Mouse (Mus musculus): ENCODE measurements around the gene Trim71. TPM values are rescaled to one million over a fixed set of nuclear protein-coding genes. Genes with fewer than 3 reads are reported as not detected.

The Trim71 gene
- total and polyA plus RNA-seq, 2 experiments, result not detected

DNA sequence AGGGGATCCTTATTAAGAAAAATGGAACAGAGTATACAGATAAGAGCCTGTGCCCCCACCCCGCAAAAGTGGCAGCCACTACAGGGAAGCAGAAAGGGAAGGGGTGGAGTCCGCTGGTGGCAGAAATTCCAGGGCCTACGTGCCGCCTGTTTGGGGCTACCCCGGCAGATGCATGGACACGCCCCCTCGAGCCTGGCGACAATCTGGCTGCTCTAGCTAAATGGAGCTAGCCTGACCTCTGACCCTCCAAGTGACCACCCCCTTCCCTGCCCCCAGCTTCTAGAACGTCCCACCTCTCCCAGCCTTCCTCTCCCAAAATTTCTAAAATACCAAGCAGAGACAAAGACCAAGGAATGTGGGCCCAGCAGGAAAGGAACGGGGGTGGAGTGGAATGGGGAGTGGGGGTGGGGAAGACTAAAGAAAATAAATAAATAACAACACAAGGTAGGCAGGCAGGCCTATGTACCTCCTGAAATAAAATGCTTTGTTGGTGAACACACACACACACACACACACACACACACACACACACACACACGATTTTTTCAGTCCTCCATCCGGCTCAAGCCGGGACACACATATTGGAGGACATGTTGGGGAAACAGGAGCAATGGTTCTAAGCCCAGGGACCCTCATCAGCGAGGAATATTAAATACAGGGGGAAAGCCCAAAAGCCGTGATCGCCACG lies 36.0 kb downstream of the Trim71 start:
- no peak for DNase-seq (ENCODE audit: extremely low read depth, low read depth, low spot score)
- Histone ChIP-seq H3K4me1 (ENCODE audit: control insufficient read depth, insufficient read depth, low read length) (0 out of 2 replicates have a peak, but pooled peaks cover 4% of the 10 kb centered on the region), H3K27ac (replicated peaks; ENCODE audit: insufficient read depth, low read depth, low read length) (no peak overlapping the region), H3K4me3 (ENCODE audit: insufficient read depth, low read depth, low read length) (no peak overlapping the region), H3K9ac (ENCODE audit: low read depth, low read length) (no peak overlapping the region), H3K27me3 (ENCODE audit: control insufficient read depth, insufficient read depth, low read length) (no peaks in the 10 kb centered on the region), H3K36me3 (ENCODE audit: control insufficient read depth, insufficient read depth, low read length) (no peaks in the 10 kb centered on the region), H3K79me2 (ENCODE audit: control insufficient read depth, insufficient read depth, low read length) (no peaks in the 10 kb centered on the region)
- no peak for TF ChIP-seq CTCF (IDR thresholded peaks at IDR 0.05; ENCODE audit: low read depth, low read length)
- TF ChIP-seq POLR2A (IDR thresholded peaks at IDR 0.05; ENCODE audit: extremely low read depth, insufficient read depth, low read length), result no peak
- WGBS, result 43% methylated on average over 17 of the region's 17 CpGs

- Histone ChIP-seq H3K4me1 (ENCODE audit: control insufficient read depth, insufficient read depth, low read length) (0 out of 2 replicates have a peak, but pooled peaks cover 4% of the 10 kb centered on the region), H3K27me3 (ENCODE audit: control insufficient read depth, insufficient read depth, low read length) (no peaks in the 10 kb centered on the region), H3K79me2 (ENCODE audit: control insufficient read depth, insufficient read depth, low read length) (no peaks in the 10 kb centered on the region), H3K27ac (replicated peaks; ENCODE audit: insufficient read depth, low read depth, low read length) (no peak overlapping the region), H3K4me3 (ENCODE audit: insufficient read depth, low read depth, low read length) (no peak overlapping the region), H3K36me3 (ENCODE audit: control insufficient read depth, insufficient read depth, low read length) (no peaks in the 10 kb centered on the region), H3K9ac (ENCODE audit: low read depth, low read length) (no peak overlapping the region)
- DNase-seq (ENCODE audit: extremely low read depth, low read depth, low spot score), result no peak
- no peak for TF ChIP-seq CTCF (IDR thresholded peaks at IDR 0.05; ENCODE audit: low read depth, low read length)
- no peak for TF ChIP-seq POLR2A (IDR thresholded peaks at IDR 0.05; ENCODE audit: extremely low read depth, insufficient read depth, low read length)
- 8% methylated on average over 16 of the region's 16 CpGs for WGBS
Observed at GRCm38 (mm10) chr9:114527085-114527484, 37.1 kb downstream of the Trim71 start.

GRCm38 (mm10) chr9:114526581-114526980 lies 37.6 kb downstream of the Trim71 start:
- Histone ChIP-seq H3K27ac (replicated peaks; ENCODE audit: insufficient read depth, low read depth, low read length) (no peak overlapping the region), H3K4me1 (ENCODE audit: control insufficient read depth, insufficient read depth, low read length) (0 out of 2 replicates have a peak, but pooled peaks cover 4% of the 10 kb centered on the region), H3K36me3 (ENCODE audit: control insufficient read depth, insufficient read depth, low read length) (no peaks in the 10 kb centered on the region), H3K4me3 (ENCODE audit: insufficient read depth, low read depth, low read length) (no peak overlapping the region), H3K79me2 (ENCODE audit: control insufficient read depth, insufficient read depth, low read length) (no peaks in the 10 kb centered on the region), H3K27me3 (ENCODE audit: control insufficient read depth, insufficient read depth, low read length) (no peaks in the 10 kb centered on the region), H3K9ac (ENCODE audit: low read depth, low read length) (no peak overlapping the region)
- 65% methylated on average over 8 of the region's 8 CpGs for WGBS
- no peak for DNase-seq (ENCODE audit: extremely low read depth, low read depth, low spot score)
- TF ChIP-seq POLR2A (IDR thresholded peaks at IDR 0.05; ENCODE audit: extremely low read depth, insufficient read depth, low read length), result no peak

- no peaks in the 10 kb centered on the region for H3K79me2 ChIP-seq (ENCODE audit: control insufficient read depth, insufficient read depth, low read length)
- H3K27me3 ChIP-seq (ENCODE audit: control insufficient read depth, insufficient read depth, low read length), result no peaks in the 10 kb centered on the region
- 55% methylated on average over 8 of the region's 8 CpGs for WGBS
- H3K4me1 ChIP-seq (ENCODE audit: control insufficient read depth, insufficient read depth, low read length), result 0 out of 2 replicates have a peak, but pooled peaks cover 4% of the 10 kb centered on the region
- no peak overlapping the region for H3K27ac ChIP-seq (replicated peaks; ENCODE audit: insufficient read depth, low read depth, low read length)
- no peak overlapping the region for H3K9ac ChIP-seq (ENCODE audit: low read depth, low read length)
- TF ChIP-seq CTCF (IDR thresholded peaks at IDR 0.05; ENCODE audit: low read depth, low read length) (no peak), POLR2A (IDR thresholded peaks at IDR 0.05; ENCODE audit: extremely low read depth, insufficient read depth, low read length) (no peak)
- H3K4me3 ChIP-seq (ENCODE audit: insufficient read depth, low read depth, low read length), result no peak overlapping the region
- no peak for DNase-seq (ENCODE audit: extremely low read depth, low read depth, low spot score)
- no peaks in the 10 kb centered on the region for H3K36me3 ChIP-seq (ENCODE audit: control insufficient read depth, insufficient read depth, low read length)
Observed at GRCm38 (mm10) chr9:114525891-114526290, 38.3 kb downstream of the Trim71 start.

DNA sequence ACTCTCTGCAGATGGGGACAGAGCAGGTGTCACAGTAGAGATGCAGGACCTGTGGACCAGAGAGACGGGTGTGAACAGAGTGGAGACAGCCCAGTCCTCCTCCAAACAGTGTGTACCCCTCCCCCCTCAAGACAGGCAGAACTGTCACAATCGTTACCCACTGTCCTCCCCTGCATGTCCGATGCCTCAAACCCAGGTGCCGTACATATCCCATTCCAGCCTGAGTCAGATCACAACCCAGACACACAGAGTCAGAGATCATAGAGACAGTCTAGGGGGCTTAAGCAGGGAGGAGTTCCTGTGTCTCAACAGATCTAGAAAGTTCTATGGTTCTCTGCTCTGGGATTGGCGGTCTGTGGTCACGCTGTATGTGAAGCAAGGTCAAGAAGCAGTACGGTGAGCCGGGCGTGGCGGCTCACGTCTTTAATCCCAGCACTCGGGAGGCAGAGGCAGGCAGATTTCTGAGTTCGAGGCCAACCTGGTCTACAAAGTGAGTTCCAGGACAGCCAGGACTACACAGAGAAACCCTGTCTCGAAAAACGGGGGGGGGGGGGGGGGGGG lies 39.0 kb downstream of the Trim71 start:
- Histone ChIP-seq H3K27ac (replicated peaks; ENCODE audit: insufficient read depth, low read depth, low read length) (no peak overlapping the region), H3K79me2 (ENCODE audit: control insufficient read depth, insufficient read depth, low read length) (no peaks in the 10 kb centered on the region), H3K27me3 (ENCODE audit: control insufficient read depth, insufficient read depth, low read length) (no peaks in the 10 kb centered on the region), H3K9ac (ENCODE audit: low read depth, low read length) (no peak overlapping the region), H3K4me1 (ENCODE audit: control insufficient read depth, insufficient read depth, low read length) (0 out of 2 replicates have a peak, but pooled peaks cover 4% of the 10 kb centered on the region), H3K4me3 (ENCODE audit: insufficient read depth, low read depth, low read length) (no peak overlapping the region), H3K36me3 (ENCODE audit: control insufficient read depth, insufficient read depth, low read length) (no peaks in the 10 kb centered on the region)
- no peak for DNase-seq (ENCODE audit: extremely low read depth, low read depth, low spot score)
- 88% methylated on average over 13 of the region's 15 CpGs for WGBS
- TF ChIP-seq CTCF (IDR thresholded peaks at IDR 0.05; ENCODE audit: low read depth, low read length) (no peak), POLR2A (IDR thresholded peaks at IDR 0.05; ENCODE audit: extremely low read depth, insufficient read depth, low read length) (no peak)

- Histone ChIP-seq H3K36me3 (ENCODE audit: control insufficient read depth, insufficient read depth, low read length) (no peaks in the 10 kb centered on the region), H3K79me2 (ENCODE audit: control insufficient read depth, insufficient read depth, low read length) (no peaks in the 10 kb centered on the region), H3K4me3 (ENCODE audit: insufficient read depth, low read depth, low read length) (no peak overlapping the region), H3K27ac (replicated peaks; ENCODE audit: insufficient read depth, low read depth, low read length) (no peak overlapping the region), H3K4me1 (ENCODE audit: control insufficient read depth, insufficient read depth, low read length) (0 out of 2 replicates have a peak, but pooled peaks cover 4% of the 10 kb centered on the region), H3K9ac (ENCODE audit: low read depth, low read length) (no peak overlapping the region), H3K27me3 (ENCODE audit: control insufficient read depth, insufficient read depth, low read length) (no peaks in the 10 kb centered on the region)
- WGBS, result 39% methylated on average over 9 of the region's 9 CpGs
- no peak for DNase-seq (ENCODE audit: extremely low read depth, low read depth, low spot score)
- no peak for TF ChIP-seq POLR2A (IDR thresholded peaks at IDR 0.05; ENCODE audit: extremely low read depth, insufficient read depth, low read length)
- no peak for TF ChIP-seq CTCF (IDR thresholded peaks at IDR 0.05; ENCODE audit: low read depth, low read length)
Observed at GRCm38 (mm10) chr9:114522501-114522900, 41.7 kb downstream of the Trim71 start.
